ENCODE assay signal across 9 mouse cellular contexts in genomic region chr4:138856491-138856890, GRCm38 (mm10). TPM values are rescaled to one million over a fixed set of nuclear protein-coding genes. Genes with fewer than 3 reads are reported as not detected.
A peak's percentile ranks its signal among the peaks of the same experiment; 100 is the strongest.
DNase-seq lines count a peak whose midpoint lies in the region; ATAC-seq and TF ChIP-seq lines count a peak whose summit lies in the region.
"Had no signal": no experiment of that assay in that cellular context is flagged by ENCODE, and none has a peak within 500 bp of the region (broad histone marks: within the 10 kb centered on the region; RNA-seq: fewer than 3 reads in every experiment).

No protein-coding gene starts in this region.

- H3K4me2 ChIP-seq in forebrain, postnatal 0 days (ENCODE audit: low read depth): no peak overlapping the region
- no peak overlapping the region for H3K4me2 ChIP-seq in forebrain, embryonic 12.5 days
- H3K4me2 ChIP-seq in embryonic facial prominence, embryonic 14.5 days (ENCODE audit: low read depth, low read length): no peak overlapping the region
- H3K4me2 ChIP-seq in lung, postnatal 0 days (replicated peaks; ENCODE audit: low read depth, low read length): no peak overlapping the region

- peak; percentile 44; the same call in 1 of the 2 replicates for ATAC-seq in forebrain, postnatal 0 days
- no peak for ATAC-seq in forebrain, embryonic 12.5 days (ENCODE audit: low FRiP score)
- no peak for ATAC-seq in embryonic facial prominence, embryonic 14.5 days (ENCODE audit: low read depth)
- peak; percentile 37; the same call in 1 of the 2 replicates for ATAC-seq in lung, postnatal 0 days

- TF ChIP-seq CTCF in forebrain, postnatal 0 days (IDR thresholded peaks at IDR 0.05; ENCODE audit: low read depth): peak; percentile 100
- peak; percentile 100 for TF ChIP-seq CTCF in lung, postnatal 0 days (IDR thresholded peaks at IDR 0.05)
- TF ChIP-seq CTCF in spleen, adult 2 months (IDR thresholded peaks at IDR 0.05; ENCODE audit: extremely low read depth, insufficient read depth, insufficient read length, insufficient replicate concordance): peak; percentile 60; the same call in 1 of the 2 replicates

- TF ChIP-seq EP300 in lung, postnatal 0 days (IDR thresholded peaks at IDR 0.05): no peak

- peaks cover 4% of the 10 kb centered on the region; the same call in 1 of the 2 replicates for H3K27me3 ChIP-seq in forebrain, postnatal 0 days (ENCODE audit: insufficient read depth, low read length)
- H3K27me3 ChIP-seq in forebrain, embryonic 12.5 days: peaks cover 16% of the 10 kb centered on the region
- no peaks in the 10 kb centered on the region for H3K27me3 ChIP-seq in embryonic facial prominence, embryonic 14.5 days (replicated peaks; ENCODE audit: control insufficient read depth, insufficient read depth, low read length)
- no peaks in the 10 kb centered on the region for H3K27me3 ChIP-seq in lung, postnatal 0 days (replicated peaks; ENCODE audit: insufficient read depth, low read length)
- H3K27me3 ChIP-seq in spleen, adult 2 months (ENCODE audit: control insufficient read depth, insufficient read depth, low read length): no peaks in the 10 kb centered on the region

- TF ChIP-seq POLR2A in spleen, adult 2 months (IDR thresholded peaks at IDR 0.05; ENCODE audit: low read depth, low read length): no peak

- no peaks in the 10 kb centered on the region for H3K4me1 ChIP-seq in forebrain, postnatal 0 days (ENCODE audit: insufficient read depth)
- no peaks in the 10 kb centered on the region for H3K4me1 ChIP-seq in forebrain, embryonic 12.5 days
- no peaks in the 10 kb centered on the region for H3K4me1 ChIP-seq in embryonic facial prominence, embryonic 14.5 days (ENCODE audit: control insufficient read depth, insufficient read depth, low read length)
- H3K4me1 ChIP-seq in lung, postnatal 0 days (ENCODE audit: insufficient read depth, low read depth, low read length): no peaks in the 10 kb centered on the region
- no peaks in the 10 kb centered on the region for H3K4me1 ChIP-seq in spleen, adult 2 months (ENCODE audit: control insufficient read depth, insufficient read depth, insufficient read length)

- peak; percentile 93 for DNase-seq in forebrain, postnatal 0 days
- DNase-seq in A20 (ENCODE audit: low read depth, low spot score): peak; percentile 88
- peak; percentile 55 for DNase-seq in adrenal gland, postnatal 25 days
- DNase-seq in embryonic facial prominence, embryonic 14.5 days (ENCODE audit: low spot score): peak; percentile 75
- peak; percentile 71 for DNase-seq in layer of hippocampus, adult 11-12 months (ENCODE audit: low spot score)
- DNase-seq in lung, postnatal 0 days (ENCODE audit: low spot score): peak; percentile 79
- DNase-seq in spleen, adult 2 months (ENCODE audit: low read depth in 1 of 2, low spot score in 2 of 2): peak; percentile 20 to 37

- WGBS in forebrain, postnatal 0 days: 19% methylated on average over 7 of the region's 7 CpGs
- 32% methylated on average over 7 of the region's 7 CpGs for WGBS in forebrain, embryonic 12.5 days
- whole genome bisulfite sequencing in embryonic facial prominence, embryonic 14.5 days: 31% methylated on average over 7 of the region's 7 CpGs
- WGBS in lung, postnatal 0 days: 18% methylated on average over 7 of the region's 7 CpGs
- WGBS in spleen, adult 2 months: 21% methylated on average over 7 of the region's 7 CpGs

- H3K36me3 ChIP-seq in forebrain, postnatal 0 days (ENCODE audit: insufficient read depth): no peaks in the 10 kb centered on the region
- H3K36me3 ChIP-seq in forebrain, embryonic 12.5 days (replicated peaks): no peaks in the 10 kb centered on the region
- no peaks in the 10 kb centered on the region for H3K36me3 ChIP-seq in embryonic facial prominence, embryonic 14.5 days (ENCODE audit: control insufficient read depth, insufficient read depth, low read length)
- H3K36me3 ChIP-seq in lung, postnatal 0 days (ENCODE audit: insufficient read depth, low read length): no peaks in the 10 kb centered on the region
- H3K36me3 ChIP-seq in spleen, adult 2 months (ENCODE audit: control insufficient read depth, insufficient read depth, low read length): no peaks in the 10 kb centered on the region

- H3K27ac ChIP-seq in forebrain, postnatal 0 days (ENCODE audit: low read depth, low read length): no peak overlapping the region
- H3K27ac ChIP-seq in forebrain, embryonic 12.5 days: no peak overlapping the region
- no peak overlapping the region for H3K27ac ChIP-seq in embryonic facial prominence, embryonic 14.5 days (replicated peaks; ENCODE audit: low read depth, low read length)
- no peak overlapping the region for H3K27ac ChIP-seq in lung, postnatal 0 days (ENCODE audit: low read length)
- no peak overlapping the region for H3K27ac ChIP-seq in spleen, adult 2 months (ENCODE audit: insufficient read depth, low read length)
- H3K27ac ChIP-seq: macrophage had no signal

- H3K9me3 ChIP-seq in forebrain, postnatal 0 days (ENCODE audit: low read length): no peaks in the 10 kb centered on the region
- no peaks in the 10 kb centered on the region for H3K9me3 ChIP-seq in forebrain, embryonic 12.5 days
- no peaks in the 10 kb centered on the region for H3K9me3 ChIP-seq in embryonic facial prominence, embryonic 14.5 days (ENCODE audit: control insufficient read depth, low read length)
- no peaks in the 10 kb centered on the region for H3K9me3 ChIP-seq in lung, postnatal 0 days (ENCODE audit: low read length)

- no peak overlapping the region for H3K4me3 ChIP-seq in forebrain, postnatal 0 days (ENCODE audit: low read depth, low read length)
- no peak overlapping the region for H3K4me3 ChIP-seq in forebrain, embryonic 12.5 days (replicated peaks)
- H3K4me3 ChIP-seq in embryonic facial prominence, embryonic 14.5 days (ENCODE audit: low read depth, low read length): no peak overlapping the region
- no peak overlapping the region for H3K4me3 ChIP-seq in lung, postnatal 0 days (ENCODE audit: low read depth, low read length)
- H3K4me3 ChIP-seq in spleen, adult 2 months (ENCODE audit: extremely low read depth, insufficient read depth, insufficient read length): no peak overlapping the region

- no peak overlapping the region for H3K9ac ChIP-seq in forebrain, postnatal 0 days
- no peak overlapping the region for H3K9ac ChIP-seq in forebrain, embryonic 12.5 days
- no peak overlapping the region for H3K9ac ChIP-seq in embryonic facial prominence, embryonic 14.5 days (ENCODE audit: low read depth, low read length)
- no peak overlapping the region for H3K9ac ChIP-seq in lung, postnatal 0 days (replicated peaks; ENCODE audit: low read depth)

RNA-seq across cellular contexts. Expression of gene Pla2g5, which starts 6.8 kb away (rescaled TPM):
- 0.15 and 2.9 TPM in 2 replicates for total RNA-seq in forebrain, postnatal 0 days (2014; rRNA removed)
- 1.1 and 1.5 TPM in 2 replicates for polyA plus RNA-seq in forebrain, postnatal 0 days (2015; fragmentation: Nextera tagmentation; extraction: Ambion mirVana)
- 0.23 and 0.24 TPM in 2 replicates for polyA plus RNA-seq in forebrain, embryonic 12.5 days (2016; fragmentation: Nextera tagmentation; extraction: Ambion mirVana)
- 10.5 and 17.1 TPM in 2 replicates for total RNA-seq in adrenal gland, postnatal 25 days (2021)
- 2.2 and 2.3 TPM in 2 replicates for polyA plus RNA-seq in embryonic facial prominence, embryonic 14.5 days (2014; fragmentation: Nextera tagmentation; extraction: Ambion mirVana)
- polyA plus RNA-seq in lung, postnatal 0 days (2015; fragmentation: Nextera tagmentation; extraction: Ambion mirVana): 0.29 TPM in 1 of 2 replicates, not detected in the other
- polyA plus RNA-seq in spleen, adult 2 months (2012; rRNA removed): 43.7 and 65.5 TPM in 2 replicates

RNA-seq across cellular contexts. Expression of gene Gm13030, which starts 17.3 kb away (rescaled TPM):
- total RNA-seq in forebrain, postnatal 0 days (2014; rRNA removed): not detected in 2 replicates
- polyA plus RNA-seq in forebrain, postnatal 0 days (2015; fragmentation: Nextera tagmentation; extraction: Ambion mirVana): not detected in 2 replicates
- polyA plus RNA-seq in forebrain, embryonic 12.5 days (2016; fragmentation: Nextera tagmentation; extraction: Ambion mirVana): not detected in 2 replicates
- total RNA-seq in adrenal gland, postnatal 25 days (2021): not detected in 2 replicates
- not detected in 2 replicates for polyA plus RNA-seq in embryonic facial prominence, embryonic 14.5 days (2014; fragmentation: Nextera tagmentation; extraction: Ambion mirVana)
- not detected in 2 replicates for polyA plus RNA-seq in lung, postnatal 0 days (2015; fragmentation: Nextera tagmentation; extraction: Ambion mirVana)
- polyA plus RNA-seq in spleen, adult 2 months (2012; rRNA removed): not detected in 2 replicates
- polyA plus RNA-seq: macrophage had no signal

RNA-seq across cellular contexts. Expression of gene Pla2g2e, which starts 21.3 kb away (rescaled TPM):
- not detected in 2 replicates for total RNA-seq in forebrain, postnatal 0 days (2014; rRNA removed)
- polyA plus RNA-seq in forebrain, postnatal 0 days (2015; fragmentation: Nextera tagmentation; extraction: Ambion mirVana): not detected in 2 replicates
- not detected in 2 replicates for polyA plus RNA-seq in forebrain, embryonic 12.5 days (2016; fragmentation: Nextera tagmentation; extraction: Ambion mirVana)
- total RNA-seq in adrenal gland, postnatal 25 days (2021): 1.5 TPM in 1 of 2 replicates, not detected in the other
- polyA plus RNA-seq in embryonic facial prominence, embryonic 14.5 days (2014; fragmentation: Nextera tagmentation; extraction: Ambion mirVana): 0.28 and 0.38 TPM in 2 replicates
- not detected in 2 replicates for polyA plus RNA-seq in lung, postnatal 0 days (2015; fragmentation: Nextera tagmentation; extraction: Ambion mirVana)
- polyA plus RNA-seq in spleen, adult 2 months (2012; rRNA removed): 0.09 TPM in 1 of 2 replicates, not detected in the other

RNA-seq across cellular contexts. Expression of gene Otud3, which starts 57.3 kb away (rescaled TPM):
- total RNA-seq in forebrain, postnatal 0 days (2014; rRNA removed): 10.5 and 13.1 TPM in 2 replicates
- 2.6 and 2.8 TPM in 2 replicates for polyA plus RNA-seq in forebrain, postnatal 0 days (2015; fragmentation: Nextera tagmentation; extraction: Ambion mirVana)
- polyA plus RNA-seq in forebrain, embryonic 12.5 days (2016; fragmentation: Nextera tagmentation; extraction: Ambion mirVana): 3.5 and 4.0 TPM in 2 replicates
- total RNA-seq in adrenal gland, postnatal 25 days (2021): 11.7 and 13.5 TPM in 2 replicates
- polyA plus RNA-seq in embryonic facial prominence, embryonic 14.5 days (2014; fragmentation: Nextera tagmentation; extraction: Ambion mirVana): 4.0 and 4.1 TPM in 2 replicates
- 3.7 and 4.0 TPM in 2 replicates for polyA plus RNA-seq in lung, postnatal 0 days (2015; fragmentation: Nextera tagmentation; extraction: Ambion mirVana)
- polyA plus RNA-seq in spleen, adult 2 months (2012; rRNA removed): 3.6 and 4.3 TPM in 2 replicates

Comparison
In these comparisons a context has a peak if more than half of its experiments do, and no peak if none do; other contexts are left out.
1. ATAC-seq: peak in forebrain, postnatal 0 days (single experiment) and lung, postnatal 0 days (single experiment); none in forebrain, embryonic 12.5 days (single experiment) and embryonic facial prominence, embryonic 14.5 days (single experiment).
2. DNase-seq: peak in every context shown above with its lines; median percentile 93 in forebrain, postnatal 0 days; 88 in A20; 79 in lung, postnatal 0 days; 75 in embryonic facial prominence, embryonic 14.5 days; 71 in layer of hippocampus, adult 11-12 months; 55 in adrenal gland, postnatal 25 days; 28 in spleen, adult 2 months.
3. RNA of gene Pla2g5, which starts 6.8 kb away (polyA plus RNA-seq): 43.7 to 65.5 TPM in spleen, adult 2 months; 2.2 to 2.3 TPM in embryonic facial prominence, embryonic 14.5 days, 1.1 to 1.5 TPM in forebrain, postnatal 0 days, 0.23 to 0.24 TPM in forebrain, embryonic 12.5 days and 0.29 TPM in lung, postnatal 0 days; every median in the first group is over 10 times any median in the second.
4. Peak in every context shown above with its lines, with median percentiles within 50 percentile points of each other: CTCF ChIP-seq.